Mouse (Mus musculus): ENCODE data around the gene Cebpg.
A peak's percentile ranks its signal among the peaks of the same experiment; 100 is the strongest.

DNA sequence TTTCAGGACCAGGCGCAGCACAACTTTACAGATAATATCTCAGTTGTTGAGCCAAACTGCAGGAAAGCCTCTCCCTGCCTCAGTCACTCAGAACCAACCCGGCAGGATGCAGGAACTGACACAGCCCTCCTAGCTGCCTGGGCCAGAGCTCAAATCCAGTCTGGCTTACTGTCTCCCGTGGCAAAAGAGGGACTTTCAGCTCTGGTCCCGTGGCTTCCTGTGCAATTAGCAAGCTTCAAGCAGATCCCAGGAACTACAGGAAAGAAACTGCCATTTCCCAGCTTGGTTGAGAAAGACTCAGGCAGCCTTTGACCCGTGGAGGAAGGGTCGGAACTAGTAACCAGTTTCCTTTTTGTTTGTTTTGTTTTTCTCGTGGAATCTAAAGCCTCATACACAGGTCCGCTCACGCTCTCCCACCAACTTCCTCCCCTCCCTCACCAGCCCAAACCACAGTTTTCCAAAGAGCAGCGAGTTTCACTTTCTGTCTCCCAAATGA is 24.5 kb upstream of the Cebpg start:
- no peak for TF ChIP-seq CTCF (IDR thresholded peaks at IDR 0.05; ENCODE audit: extremely low read depth, insufficient read length, insufficient replicate concordance, low read depth, low read length)
- TF ChIP-seq POLR2A (IDR thresholded peaks at IDR 0.05; ENCODE audit: low read depth, low read length): peak; percentile 46; the same call in 1 of the 2 replicates

All from small intestine, adult 2 months (tissue).